Mouse (Mus musculus): ENCODE results near the gene Mchr1. TPM values are rescaled to one million over a fixed set of nuclear protein-coding genes. Genes with fewer than 3 reads are reported as not detected.

The Mchr1 gene
- total RNA-seq, 1 experiment from 2014 or later, result 0.52 TPM

GRCm38 (mm10) chr15:81273361-81273760, 38.1 kb downstream of the Mchr1 start:
- DNase-seq, result no peak

GRCm38 (mm10) chr15:81277928-81278327, 42.6 kb downstream of the Mchr1 start:
- no peak for DNase-seq

- no peak for DNase-seq
These were observed 43.4 kb downstream of the Mchr1 start for GRCm38 (mm10) chr15:81278699-81279098.

- DNase-seq, result no peak
These were observed 48.9 kb downstream of the Mchr1 start for GRCm38 (mm10) chr15:81284121-81284734.

Other genes with a start within 250 kb of the Mchr1 start
- gene Mrtfa, start 44.7 kb upstream of the Mchr1 start, total RNA-seq (2021), result 27.2 and 27.4 TPM in 2 replicates
- gene Slc25a17, start 125.3 kb downstream of the Mchr1 start, total RNA-seq (2021), result 82.7 and 85.5 TPM in 2 replicates
- 230 and 325 TPM in 2 replicates for gene St13, start 164.6 kb downstream of the Mchr1 start, total RNA-seq (2021)
- gene Xpnpep3, start 164.6 kb downstream of the Mchr1 start, total RNA-seq (2021), result 19.4 and 26.1 TPM in 2 replicates
- not detected in 2 replicates for gene Dnajb7, start 172.8 kb downstream of the Mchr1 start, total RNA-seq (2021)
- 107 and 141 TPM in 2 replicates for gene Rbx1, start 230.8 kb downstream of the Mchr1 start, total RNA-seq (2021)